Mouse (Mus musculus) inflammation-experienced regulatory T-cells, adult 16 weeks (primary cell): ENCODE data around the gene Serbp1. TPM values are rescaled to one million over a fixed set of nuclear protein-coding genes. Genes with fewer than 3 reads are reported as not detected.

Source experiments
- polyA plus RNA-seq: library from polyadenylated mRNA; unstranded; fragments of 100-300 nt; shearing (Covaris generic); gene quantifications from one replicate; pipeline ENCODE4 v1.2.1, GENCODE M21; 2017

The Serbp1 gene
- 530 TPM for polyA plus RNA-seq

GRCm38 (mm10) chr6:67237977-67238376, at the start of gene Serbp1:
Gene Serbp1, plus strand, starts transcription at chr6:67238176.

Other genes starting within 250 kb of the Serbp1 start
- gene Gadd45a, start 200.7 kb upstream of the Serbp1 start, polyA plus RNA-seq = 13.8 TPM
- 0.66 TPM for gene Il12rb2, start 138.0 kb downstream of the Serbp1 start, polyA plus RNA-seq